Mouse (Mus musculus) urinary bladder, postnatal 36 days (tissue): ENCODE measurements around the gene Rnaseh2a.

Source experiments
- DNase-seq, 2 experiments: peaks; one replicate each; pipeline ENCODE4 v3.0.0; 2022; ENCODE audit warnings: low spot score in 2 of 2, mixed read lengths in 1 of 2

The Rnaseh2a gene

GRCm38 (mm10) chr8:84969241-84970134, at the start of gene Rnaseh2a, which contains the start of the genes Gm49661 and Prdx2:
Gene Rnaseh2a, minus strand, starts transcription at chr8:84969767.
Gene Gm49661, minus strand, starts transcription at chr8:84969433.
Gene Prdx2, plus strand, starts transcription at chr8:84969587.
- peak; percentile 72 to 80 for DNase-seq

- DNase-seq = no peak
These were observed 47.6 kb upstream of the Rnaseh2a start for GRCm38 (mm10) chr8:85017209-85017608.

GRCm38 (mm10) chr8:85016724-85017123, 47.2 kb upstream of the Rnaseh2a start:
- DNase-seq = peak; percentile 64 to 70

- no peak for DNase-seq
These were observed 44.9 kb upstream of the Rnaseh2a start, which contains the start of gene Best2 for GRCm38 (mm10) chr8:85014431-85014830. Gene Best2, minus strand, starts transcription at chr8:85014531.

- peak; percentile 68 to 71 for DNase-seq
These were observed 43.8 kb upstream of the Rnaseh2a start for GRCm38 (mm10) chr8:85013230-85013840.

- no peak for DNase-seq
These were observed 41.7 kb upstream of the Rnaseh2a start for GRCm38 (mm10) chr8:85011242-85011641.

- peak in 1 of 2 experiments; percentile 32 for DNase-seq
These were observed 38.1 kb upstream of the Rnaseh2a start for GRCm38 (mm10) chr8:85007686-85008085.

- peak; percentile 80 to 89 for DNase-seq
These were observed 28.2 kb upstream of the Rnaseh2a start for GRCm38 (mm10) chr8:84997649-84998295.

- DNase-seq = no peak
These were observed 27.4 kb upstream of the Rnaseh2a start for GRCm38 (mm10) chr8:84996978-84997377.

- no peak for DNase-seq
These were observed 26.1 kb upstream of the Rnaseh2a start for GRCm38 (mm10) chr8:84995680-84996079.

GRCm38 (mm10) chr8:84994375-84994774, 24.8 kb upstream of the Rnaseh2a start:
- DNase-seq = no peak

- DNase-seq = peak; percentile 70 to 81
These were observed 21.3 kb upstream of the Rnaseh2a start for GRCm38 (mm10) chr8:84990836-84991235.

GRCm38 (mm10) chr8:84990349-84990748, 20.8 kb upstream of the Rnaseh2a start, which contains the start of gene Hook2:
Gene Hook2, plus strand, starts transcription at chr8:84990603.
- DNase-seq = peak; percentile 96 to 97

- DNase-seq = peak; percentile 93 to 95
These were observed 20.2 kb upstream of the Rnaseh2a start for GRCm38 (mm10) chr8:84989810-84990209.

GRCm38 (mm10) chr8:84989311-84989731, 19.8 kb upstream of the Rnaseh2a start:
- DNase-seq = peak; percentile 71 to 78

GRCm38 (mm10) chr8:84987903-84988302, 18.3 kb upstream of the Rnaseh2a start:
- no peak for DNase-seq

GRCm38 (mm10) chr8:84987388-84987787, 17.8 kb upstream of the Rnaseh2a start:
- no peak for DNase-seq

- DNase-seq = no peak
These were observed 16.9 kb upstream of the Rnaseh2a start for GRCm38 (mm10) chr8:84986379-84986945.

- DNase-seq = peak; percentile 84 to 85
These were observed 16.3 kb upstream of the Rnaseh2a start for GRCm38 (mm10) chr8:84985684-84986378.

GRCm38 (mm10) chr8:84985049-84985683, 15.6 kb upstream of the Rnaseh2a start:
- DNase-seq = no peak
